Mouse (Mus musculus): ENCODE results near the gene Reck.

DNA sequence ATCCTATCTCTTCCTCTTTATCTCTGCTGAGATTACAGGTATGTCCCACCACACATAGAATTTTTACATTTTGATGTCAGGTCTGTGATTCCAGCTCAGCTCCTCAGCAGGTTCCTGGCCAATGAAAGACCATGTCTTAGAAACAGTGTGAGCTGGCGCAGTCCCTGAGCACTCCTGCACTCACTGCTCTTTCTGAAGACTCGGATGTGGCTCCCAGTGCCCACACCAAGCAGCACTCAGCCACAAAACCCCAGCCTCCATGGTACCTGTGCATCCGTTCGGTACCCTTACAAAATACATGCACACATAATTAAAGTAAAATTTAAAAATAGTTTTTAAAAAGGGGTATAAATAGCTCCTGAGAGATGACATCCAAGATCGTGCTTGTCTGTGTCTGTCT lies 66.0 kb downstream of the Reck start:
- TF ChIP-seq CTCF (IDR thresholded peaks at IDR 0.05; ENCODE audit: insufficient read depth, low read length) (no peak), POLR2A (IDR thresholded peaks at IDR 0.05; ENCODE audit: borderline replicate concordance, extremely low read depth, low read depth, low read length) (no peak)

Measured in lung, adult 2 months (tissue).